Mouse (Mus musculus): ENCODE measurements at regions not wholly inside any gene's neighbourhood (a gene's known extent, or its start where the extent isn't known, plus 50 kb on each side); places are given as distances from the start of the nearest gene placed in this dataset.
A peak's percentile ranks its signal among the peaks of the same experiment; 100 is the strongest.

DNA sequence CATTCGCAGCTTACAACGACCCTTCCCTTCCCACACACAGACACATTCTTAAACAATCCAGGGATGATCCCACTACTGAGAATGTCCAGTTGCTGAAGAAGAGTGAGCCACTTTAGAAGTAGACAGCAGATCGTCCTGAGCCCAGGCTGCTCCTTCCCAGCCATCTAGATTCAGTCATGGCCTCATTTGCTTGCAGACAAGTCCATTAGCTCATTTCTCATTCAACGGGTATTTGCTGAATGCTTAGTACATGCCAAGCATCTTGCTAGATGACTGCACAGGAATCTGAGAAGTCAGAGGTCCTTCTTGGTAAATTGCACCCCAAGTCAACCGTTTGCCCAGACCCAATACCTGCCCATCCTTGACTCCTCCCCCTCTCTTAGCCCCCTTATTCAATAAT lies 57.8 kb downstream of the Ier5 start:
- Histone ChIP-seq H3K36me3 (ENCODE audit: control insufficient read depth, insufficient read depth) (no peaks in the 10 kb centered on the region), H3K4me3 (replicated peaks; ENCODE audit: low read length) (no peak overlapping the region), H3K9ac (replicated peaks; ENCODE audit: low read depth, low read length) (no peak overlapping the region), H3K4me1 (replicated peaks; ENCODE audit: control insufficient read depth, insufficient read depth, low read length) (peaks cover 5% of the 10 kb centered on the region; the same call in 1 of the 2 replicates), H3K4me2 (ENCODE audit: low read length) (no peak overlapping the region), H3K27ac (ENCODE audit: low read length) (no peak overlapping the region), H3K27me3 (replicated peaks; ENCODE audit: control insufficient read depth, insufficient read depth, low read length) (no peaks in the 10 kb centered on the region), H3K9me3 (ENCODE audit: control insufficient read depth, low read length) (no peaks in the 10 kb centered on the region)
- ATAC-seq, result no peak
- WGBS, result 53% methylated on average over 5 of the region's 5 CpGs

DNA sequence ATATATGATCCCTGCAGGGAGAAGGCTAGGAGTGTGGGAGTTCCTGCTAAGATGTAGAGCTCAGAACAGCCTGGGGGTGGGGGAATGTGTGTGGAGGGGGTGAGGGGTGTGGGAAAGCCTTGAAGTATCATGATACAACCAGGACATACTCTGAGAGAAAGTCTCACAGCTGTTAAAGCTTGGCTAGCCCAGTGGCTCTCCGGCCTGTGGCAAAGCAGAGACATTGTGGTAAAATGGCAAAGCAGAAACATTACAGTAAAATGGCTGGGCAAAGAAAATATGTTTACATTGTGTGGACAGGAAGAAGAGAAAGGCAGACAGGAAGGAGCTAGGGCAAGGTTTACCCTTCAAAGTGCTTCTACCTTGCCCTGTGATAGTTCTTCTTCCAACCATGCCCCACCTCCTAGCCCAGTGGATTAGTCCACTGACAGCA lies 58.5 kb downstream of the Ier5 start:
- H3K36me3 ChIP-seq (ENCODE audit: control insufficient read depth, insufficient read depth), result no peaks in the 10 kb centered on the region
- WGBS, result 87% methylated on average over 1 of the region's 1 CpGs
- H3K4me1 ChIP-seq (replicated peaks; ENCODE audit: control insufficient read depth, insufficient read depth, low read length), result peaks cover 5% of the 10 kb centered on the region; the same call in 1 of the 2 replicates
- H3K27ac ChIP-seq (ENCODE audit: low read length), result no peak overlapping the region
- H3K4me2 ChIP-seq (ENCODE audit: low read length), result no peak overlapping the region
- H3K9ac ChIP-seq (replicated peaks; ENCODE audit: low read depth, low read length), result no peak overlapping the region
- no peak for ATAC-seq
- no peak overlapping the region for H3K4me3 ChIP-seq (replicated peaks; ENCODE audit: low read length)
- no peaks in the 10 kb centered on the region for H3K27me3 ChIP-seq (replicated peaks; ENCODE audit: control insufficient read depth, insufficient read depth, low read length)
- H3K9me3 ChIP-seq (ENCODE audit: control insufficient read depth, low read length), result no peaks in the 10 kb centered on the region

DNA sequence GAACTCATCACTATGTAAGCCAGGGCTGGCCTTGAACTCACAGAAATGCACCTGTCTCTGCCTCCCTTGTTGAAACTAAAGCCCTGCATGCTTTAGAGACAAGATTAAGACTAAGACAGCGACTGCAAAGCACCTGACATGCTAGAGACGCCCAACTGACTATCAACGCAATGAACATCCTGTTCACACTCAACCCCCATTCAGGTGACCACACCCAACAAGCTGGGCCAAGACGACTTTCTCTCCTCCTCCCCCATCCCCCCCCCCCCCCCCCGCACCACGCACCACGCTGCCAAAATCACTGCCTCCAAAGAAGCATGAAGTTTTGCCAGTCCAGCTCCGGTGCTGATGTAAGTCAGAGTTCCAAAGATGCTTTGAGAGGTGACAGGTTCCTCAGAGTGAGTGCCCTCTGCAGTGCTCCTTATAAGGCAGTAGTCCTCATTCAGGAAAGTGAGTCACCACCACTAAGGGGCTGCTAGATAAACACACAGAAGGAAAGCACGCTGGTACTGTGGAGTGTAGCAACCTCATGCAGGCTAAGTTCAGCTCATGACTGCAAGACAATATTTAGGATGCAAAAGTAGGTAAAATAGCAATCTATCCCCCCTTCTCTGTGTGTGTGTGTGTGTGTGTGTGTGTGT lies 59.2 kb downstream of the Ier5 start:
- Histone ChIP-seq H3K9ac (replicated peaks; ENCODE audit: low read depth, low read length) (no peak overlapping the region), H3K27me3 (replicated peaks; ENCODE audit: control insufficient read depth, insufficient read depth, low read length) (no peaks in the 10 kb centered on the region), H3K4me1 (replicated peaks; ENCODE audit: control insufficient read depth, insufficient read depth, low read length) (peaks cover 5% of the 10 kb centered on the region; the same call in 1 of the 2 replicates), H3K36me3 (ENCODE audit: control insufficient read depth, insufficient read depth) (no peaks in the 10 kb centered on the region), H3K27ac (ENCODE audit: low read length) (no peak overlapping the region), H3K4me3 (replicated peaks; ENCODE audit: low read length) (no peak overlapping the region), H3K9me3 (ENCODE audit: control insufficient read depth, low read length) (no peaks in the 10 kb centered on the region), H3K4me2 (ENCODE audit: low read length) (no peak overlapping the region)
- 55% methylated on average over 7 of the region's 9 CpGs for WGBS
- ATAC-seq, result no peak

DNA sequence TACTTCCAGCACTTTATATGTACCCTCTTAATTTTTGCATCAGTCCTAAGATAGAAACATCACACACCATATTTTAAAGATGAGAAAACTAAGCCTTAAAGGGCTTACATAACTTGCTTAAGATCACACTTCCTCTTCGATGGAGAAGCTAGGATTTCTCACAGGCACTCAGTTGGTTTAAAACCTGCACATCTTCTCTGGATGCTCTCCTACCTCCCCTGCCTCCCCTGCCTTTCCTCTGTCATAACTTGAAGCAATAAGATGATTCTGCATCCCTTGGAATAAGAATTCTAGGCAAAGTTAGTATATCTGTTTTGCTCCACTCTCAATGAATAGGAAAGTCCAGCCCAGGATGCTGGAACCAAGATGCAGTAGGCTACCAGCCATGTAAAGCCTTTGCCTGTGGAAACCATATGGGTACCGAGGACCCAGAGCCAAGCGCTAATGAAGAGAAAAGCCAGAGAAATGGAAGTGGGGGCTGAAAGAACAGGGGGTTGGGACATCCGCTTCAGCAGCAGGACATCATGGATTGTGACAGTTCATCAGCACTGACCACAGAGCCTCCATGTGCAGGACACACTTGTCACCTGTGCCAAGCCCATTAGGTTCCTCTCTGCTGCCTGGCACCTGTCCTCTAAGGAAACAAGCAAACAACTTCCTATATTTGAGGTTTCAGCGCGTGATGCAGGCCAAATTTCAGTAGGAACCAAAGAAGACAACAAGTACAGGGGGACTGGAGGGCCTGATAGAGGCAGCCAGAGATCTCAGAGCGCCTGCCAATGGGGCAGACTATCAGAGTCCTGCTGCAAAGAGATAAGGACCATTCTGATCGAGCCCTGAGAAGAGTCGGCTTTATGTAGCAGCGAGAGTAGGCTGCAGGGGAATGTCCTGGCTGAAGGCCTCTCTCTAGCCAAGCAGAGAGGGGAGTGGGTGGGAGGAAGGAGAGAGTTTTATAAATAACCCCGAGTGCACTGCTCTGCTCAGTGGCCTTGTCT lies 60.5 kb downstream of the Ier5 start:
- no peak overlapping the region for H3K9ac ChIP-seq (replicated peaks; ENCODE audit: low read depth, low read length)
- no peaks in the 10 kb centered on the region for H3K36me3 ChIP-seq (ENCODE audit: control insufficient read depth, insufficient read depth)
- H3K9me3 ChIP-seq (ENCODE audit: control insufficient read depth, low read length), result no peaks in the 10 kb centered on the region
- H3K4me3 ChIP-seq (replicated peaks; ENCODE audit: low read length), result no peak overlapping the region
- peak overlapping the region; percentile 8; the same call in 1 of the 2 replicates for H3K27ac ChIP-seq (ENCODE audit: low read length)
- no peak overlapping the region for H3K4me2 ChIP-seq (ENCODE audit: low read length)
- ATAC-seq, result no peak
- WGBS, result 72% methylated on average over 11 of the region's 11 CpGs
- H3K4me1 ChIP-seq (replicated peaks; ENCODE audit: control insufficient read depth, insufficient read depth, low read length), result peaks cover 5% of the 10 kb centered on the region; the same call in 1 of the 2 replicates
- H3K27me3 ChIP-seq (replicated peaks; ENCODE audit: control insufficient read depth, insufficient read depth, low read length), result no peaks in the 10 kb centered on the region

DNA sequence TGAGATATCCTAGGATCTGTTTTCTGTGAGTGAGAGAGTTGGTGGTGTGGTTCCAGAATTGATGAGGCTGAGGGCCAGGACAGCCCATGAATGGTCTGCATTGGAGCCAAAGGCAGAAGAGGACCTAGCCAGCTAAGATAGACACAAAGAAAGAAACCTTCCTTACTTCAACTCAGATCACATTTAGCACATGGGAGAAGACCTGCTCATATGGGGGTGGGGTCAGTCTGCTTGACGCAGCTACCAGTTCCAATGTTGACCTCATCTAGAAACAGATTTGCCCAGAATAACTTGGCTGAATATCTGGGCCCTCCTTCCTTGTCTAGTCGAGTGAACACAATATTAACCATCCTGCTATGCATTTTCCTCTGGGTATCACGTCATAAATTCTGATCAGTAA lies 62.0 kb downstream of the Ier5 start:
- Histone ChIP-seq H3K9me3 (ENCODE audit: control insufficient read depth, low read length) (no peaks in the 10 kb centered on the region), H3K9ac (replicated peaks; ENCODE audit: low read depth, low read length) (no peak overlapping the region), H3K4me2 (ENCODE audit: low read length) (no peak overlapping the region), H3K4me3 (replicated peaks; ENCODE audit: low read length) (no peak overlapping the region), H3K4me1 (replicated peaks; ENCODE audit: control insufficient read depth, insufficient read depth, low read length) (peaks cover 5% of the 10 kb centered on the region; the same call in 1 of the 2 replicates), H3K36me3 (ENCODE audit: control insufficient read depth, insufficient read depth) (no peaks in the 10 kb centered on the region), H3K27me3 (replicated peaks; ENCODE audit: control insufficient read depth, insufficient read depth, low read length) (no peaks in the 10 kb centered on the region), H3K27ac (ENCODE audit: low read length) (no peak overlapping the region)
- no peak for ATAC-seq
- WGBS, result 81% methylated on average over 3 of the region's 3 CpGs

DNA sequence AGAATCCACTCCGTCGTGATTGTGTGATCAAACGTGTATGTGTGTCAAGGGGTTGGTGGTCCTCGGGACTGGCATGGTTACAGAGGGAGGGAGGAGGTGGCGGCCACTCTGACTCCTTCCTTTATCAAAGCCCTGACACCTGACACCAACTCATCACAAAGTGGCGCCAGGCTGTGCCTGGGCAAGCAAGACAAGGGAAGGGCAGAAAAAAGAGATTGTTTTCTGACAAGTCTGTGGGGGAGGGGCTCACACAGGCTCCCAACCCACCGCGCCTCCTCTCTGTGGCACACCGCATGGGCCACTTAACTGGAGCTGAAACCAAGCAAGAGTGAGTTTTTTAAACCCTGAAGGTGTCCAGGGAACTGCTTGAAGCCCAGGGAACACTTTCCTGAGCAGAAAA lies 68.5 kb downstream of the Ier5 start:
- ATAC-seq, result no peak
- Histone ChIP-seq H3K4me3 (replicated peaks; ENCODE audit: low read length) (no peak overlapping the region), H3K27me3 (replicated peaks; ENCODE audit: control insufficient read depth, insufficient read depth, low read length) (no peaks in the 10 kb centered on the region), H3K4me2 (ENCODE audit: low read length) (no peak overlapping the region), H3K9me3 (ENCODE audit: control insufficient read depth, low read length) (no peaks in the 10 kb centered on the region), H3K9ac (replicated peaks; ENCODE audit: low read depth, low read length) (no peak overlapping the region), H3K4me1 (replicated peaks; ENCODE audit: control insufficient read depth, insufficient read depth, low read length) (peaks cover 3% of the 10 kb centered on the region; the same call in 1 of the 2 replicates), H3K27ac (ENCODE audit: low read length) (no peak overlapping the region), H3K36me3 (ENCODE audit: control insufficient read depth, insufficient read depth) (no peaks in the 10 kb centered on the region)
- WGBS, result 14% methylated on average over 9 of the region's 9 CpGs

DNA sequence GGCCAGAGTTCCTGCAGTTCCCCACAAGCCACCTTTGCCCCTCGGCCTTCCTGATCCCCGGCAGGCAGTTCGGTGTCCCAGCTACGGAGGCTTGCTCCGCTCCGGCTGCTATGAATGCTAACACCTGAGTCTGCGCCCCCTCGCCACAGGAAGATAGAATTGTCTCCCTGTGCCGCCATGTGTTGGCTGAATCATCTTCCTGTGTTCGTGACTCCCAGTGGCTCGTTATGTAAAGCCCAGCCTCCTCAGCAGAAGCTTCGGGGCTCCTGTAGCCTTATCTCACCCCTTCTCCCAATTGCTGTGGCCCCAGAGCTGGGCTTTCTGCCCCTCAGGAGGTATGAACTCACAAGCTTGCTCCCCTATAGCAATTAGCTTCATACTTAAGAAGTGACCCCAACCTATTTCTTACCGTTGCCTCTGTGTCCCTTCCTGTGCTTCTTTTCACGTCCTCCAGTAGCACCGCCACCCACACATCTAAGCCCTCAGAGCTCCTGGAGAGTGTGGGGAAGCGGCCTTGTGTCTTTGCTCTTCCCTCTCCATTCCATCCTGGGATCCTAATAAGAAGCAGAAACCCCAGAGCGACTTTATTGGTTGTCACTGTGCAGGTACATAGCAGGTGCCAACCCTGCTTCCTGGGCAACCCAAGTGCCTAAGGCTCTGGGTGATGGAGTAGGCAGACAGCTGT lies 70.1 kb downstream of the Ier5 start:
- no peak overlapping the region for H3K27ac ChIP-seq (ENCODE audit: low read length)
- H3K27me3 ChIP-seq (replicated peaks; ENCODE audit: control insufficient read depth, insufficient read depth, low read length), result no peaks in the 10 kb centered on the region
- no peak overlapping the region for H3K4me3 ChIP-seq (replicated peaks; ENCODE audit: low read length)
- no peaks in the 10 kb centered on the region for H3K9me3 ChIP-seq (ENCODE audit: control insufficient read depth, low read length)
- H3K36me3 ChIP-seq (ENCODE audit: control insufficient read depth, insufficient read depth), result no peaks in the 10 kb centered on the region
- no peak for ATAC-seq
- no peak overlapping the region for H3K9ac ChIP-seq (replicated peaks; ENCODE audit: low read depth, low read length)
- WGBS, result 67% methylated on average over 17 of the region's 17 CpGs
- no peak overlapping the region for H3K4me2 ChIP-seq (ENCODE audit: low read length)
- peaks cover 3% of the 10 kb centered on the region; the same call in 1 of the 2 replicates for H3K4me1 ChIP-seq (replicated peaks; ENCODE audit: control insufficient read depth, insufficient read depth, low read length)

DNA sequence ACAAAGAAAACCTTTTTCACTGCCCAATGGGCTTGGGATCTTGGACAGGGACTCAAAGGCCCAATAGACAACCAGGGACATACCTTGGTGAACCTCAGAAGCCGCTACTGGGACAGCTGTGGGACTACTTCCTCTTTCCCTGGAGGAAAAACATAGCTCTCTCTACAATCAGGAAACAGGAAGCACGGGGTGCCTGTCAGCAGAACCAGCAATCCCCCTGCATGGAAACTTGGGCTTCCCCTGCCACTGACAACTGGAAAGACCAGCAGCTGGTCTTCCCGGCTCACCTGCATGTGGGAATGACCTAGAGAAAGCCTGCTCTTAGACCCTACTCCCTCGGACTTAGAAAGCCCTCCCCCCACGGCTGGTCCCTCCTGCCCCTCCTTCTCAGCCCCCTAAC lies 70.7 kb downstream of the Ier5 start:
- Histone ChIP-seq H3K4me2 (ENCODE audit: low read length) (no peak overlapping the region), H3K4me3 (replicated peaks; ENCODE audit: low read length) (no peak overlapping the region), H3K9ac (replicated peaks; ENCODE audit: low read depth, low read length) (no peak overlapping the region), H3K36me3 (ENCODE audit: control insufficient read depth, insufficient read depth) (no peaks in the 10 kb centered on the region), H3K9me3 (ENCODE audit: control insufficient read depth, low read length) (no peaks in the 10 kb centered on the region), H3K4me1 (replicated peaks; ENCODE audit: control insufficient read depth, insufficient read depth, low read length) (peaks cover 3% of the 10 kb centered on the region; the same call in 1 of the 2 replicates), H3K27me3 (replicated peaks; ENCODE audit: control insufficient read depth, insufficient read depth, low read length) (no peaks in the 10 kb centered on the region), H3K27ac (ENCODE audit: low read length) (no peak overlapping the region)
- WGBS, result 51% methylated on average over 5 of the region's 5 CpGs
- ATAC-seq, result no peak

DNA sequence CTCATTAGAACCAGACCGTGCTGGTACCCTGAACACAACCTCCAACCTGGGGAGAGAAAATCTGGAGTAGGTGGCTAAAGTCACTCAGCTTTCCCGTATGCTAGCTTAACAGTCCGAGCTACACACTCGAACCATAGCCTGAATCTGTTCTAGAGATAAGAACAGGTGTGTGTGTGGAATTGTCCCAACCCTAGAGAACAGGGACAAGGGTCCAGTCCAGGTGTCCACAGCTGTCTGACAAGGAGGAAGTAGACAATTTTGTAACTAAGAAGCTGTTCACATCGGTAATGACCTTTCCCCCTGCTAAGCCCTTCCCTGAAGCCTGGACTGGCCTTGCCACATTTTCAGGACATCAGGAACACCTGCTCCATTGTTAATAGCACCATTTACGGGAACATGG lies 71.3 kb downstream of the Ier5 start:
- WGBS, result 74% methylated on average over 6 of the region's 6 CpGs

More for the DNA sequence above, 71.3 kb downstream of the Ier5 start:
- Histone ChIP-seq H3K4me1 (replicated peaks; ENCODE audit: control insufficient read depth, insufficient read depth, low read length) (peaks cover 3% of the 10 kb centered on the region; the same call in 1 of the 2 replicates), H3K9me3 (ENCODE audit: control insufficient read depth, low read length) (no peaks in the 10 kb centered on the region), H3K4me3 (replicated peaks; ENCODE audit: low read length) (no peak overlapping the region), H3K36me3 (ENCODE audit: control insufficient read depth, insufficient read depth) (no peaks in the 10 kb centered on the region), H3K9ac (replicated peaks; ENCODE audit: low read depth, low read length) (no peak overlapping the region), H3K27ac (ENCODE audit: low read length) (no peak overlapping the region), H3K4me2 (ENCODE audit: low read length) (no peak overlapping the region), H3K27me3 (replicated peaks; ENCODE audit: control insufficient read depth, insufficient read depth, low read length) (no peaks in the 10 kb centered on the region)
- ATAC-seq, result no peak

All from forebrain, embryonic 16.5 days (tissue).